In the genomic region with DNA sequence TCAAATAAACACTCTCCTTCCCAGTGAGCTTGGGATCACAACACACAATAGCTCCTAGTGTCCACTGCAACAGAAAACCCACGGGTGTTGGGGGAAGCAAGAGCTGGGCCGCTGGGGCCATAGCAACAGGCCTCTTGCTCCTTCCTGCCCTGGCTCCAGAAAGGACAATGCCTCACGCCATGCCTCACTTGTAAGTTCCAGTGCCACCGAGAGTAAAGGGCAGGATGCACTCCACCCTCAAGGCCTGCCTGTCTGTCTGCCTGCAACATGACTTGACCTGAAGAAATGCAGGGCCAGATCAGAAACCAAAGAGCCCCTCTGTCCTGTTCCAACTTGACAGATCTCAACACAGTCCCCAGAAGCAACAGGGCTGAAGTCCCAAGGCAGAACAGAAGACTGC, we compare ENCODE assay signal across 11 mouse cellular contexts. TPM values are rescaled to one million over a fixed set of nuclear protein-coding genes. Genes with fewer than 3 reads are reported as not detected.
A peak's percentile ranks its signal among the peaks of the same experiment; 100 is the strongest.
DNase-seq lines count a peak whose midpoint lies in the region; ATAC-seq and TF ChIP-seq lines count a peak whose summit lies in the region.
"Had no signal": no experiment of that assay in that cellular context is flagged by ENCODE, and none has a peak within 500 bp of the region (broad histone marks: within the 10 kb centered on the region; RNA-seq: fewer than 3 reads in every experiment).

No protein-coding gene starts in this region.

- H3K27me3 ChIP-seq in heart, embryonic 13.5 days (replicated peaks) = peaks cover 89% of the 10 kb centered on the region
- H3K27me3 ChIP-seq in heart, adult 2 months (ENCODE audit: control insufficient read depth, insufficient read depth, low read length) = no peaks in the 10 kb centered on the region
- no peaks in the 10 kb centered on the region for H3K27me3 ChIP-seq in liver, embryonic 11.5 days (replicated peaks; ENCODE audit: control insufficient read depth, insufficient read depth, low read length)
- H3K27me3 ChIP-seq in thymus, adult 2 months (ENCODE audit: control insufficient read depth, insufficient read depth, low read length) = no peaks in the 10 kb centered on the region
- H3K27me3 ChIP-seq: lung, embryonic 15.5 days had no signal

- H3K4me2 ChIP-seq in heart, embryonic 13.5 days = no peak overlapping the region
- peak overlapping the region; percentile 61 for H3K4me2 ChIP-seq in liver, embryonic 11.5 days
- H3K4me2 ChIP-seq: lung, embryonic 15.5 days had no signal

- no peak for TF ChIP-seq CTCF in heart, adult 2 months (IDR thresholded peaks at IDR 0.05)
- TF ChIP-seq CTCF in thymus, adult 2 months (IDR thresholded peaks at IDR 0.05; ENCODE audit: borderline replicate concordance, control insufficient read depth, extremely low read depth, insufficient read depth, low read length, poor library complexity) = no peak

- no peak for TF ChIP-seq POLR2A in heart, adult 2 months (IDR thresholded peaks at IDR 0.05; ENCODE audit: insufficient read depth, low read depth, low read length)
- no peak for TF ChIP-seq POLR2A in thymus, adult 2 months (IDR thresholded peaks at IDR 0.05; ENCODE audit: control insufficient read depth, extremely low read depth, insufficient read depth, low read length, poor library complexity)

- no peaks in the 10 kb centered on the region for H3K9me3 ChIP-seq in heart, embryonic 13.5 days
- H3K9me3 ChIP-seq in liver, embryonic 11.5 days (ENCODE audit: control insufficient read depth, low read length) = no peaks in the 10 kb centered on the region
- H3K9me3 ChIP-seq: lung, embryonic 15.5 days had no signal

- H3K79me2 ChIP-seq in heart, adult 2 months (replicated peaks; ENCODE audit: control insufficient read depth, insufficient read depth, low read length) = no peaks in the 10 kb centered on the region

- TF ChIP-seq EP300 in heart, adult 2 months (IDR thresholded peaks at IDR 0.05; ENCODE audit: insufficient read depth, low read depth, low read length) = no peak

- 0 out of 2 replicates have a peak overlapping the region, but pooled peaks have one; percentile 3 for H3K9ac ChIP-seq in heart, embryonic 13.5 days
- H3K9ac ChIP-seq in heart, adult 2 months (ENCODE audit: low read depth, low read length) = no peak overlapping the region
- peak overlapping the region; percentile 37 for H3K9ac ChIP-seq in liver, embryonic 11.5 days (ENCODE audit: low read depth, low read length)
- H3K9ac ChIP-seq: lung, embryonic 15.5 days had no signal

- H3K4me1 ChIP-seq in heart, embryonic 13.5 days = peaks cover 46% of the 10 kb centered on the region
- H3K4me1 ChIP-seq in heart, adult 2 months (ENCODE audit: control insufficient read depth, insufficient read depth, low read length) = peaks cover 25% of the 10 kb centered on the region
- peaks cover 73% of the 10 kb centered on the region for H3K4me1 ChIP-seq in liver, embryonic 11.5 days (replicated peaks; ENCODE audit: control insufficient read depth, insufficient read depth, low read length)
- 0 out of 2 replicates have a peak, but pooled peaks cover 3% of the 10 kb centered on the region for H3K4me1 ChIP-seq in thymus, adult 2 months (replicated peaks; ENCODE audit: control insufficient read depth, insufficient read depth, low read length)

- H3K27ac ChIP-seq in heart, embryonic 13.5 days (replicated peaks) = no peak overlapping the region; the same call in 1 of the 2 replicates
- H3K27ac ChIP-seq in heart, adult 2 months = no peak overlapping the region; the same call in 1 of the 2 replicates
- peak overlapping the region; percentile 96 for H3K27ac ChIP-seq in liver, embryonic 11.5 days (ENCODE audit: low read depth, low read length)
- no peak overlapping the region for H3K27ac ChIP-seq in thymus, adult 2 months (ENCODE audit: control insufficient read depth, insufficient read depth, low read length)
- H3K27ac ChIP-seq: lung, embryonic 15.5 days had no signal

- H3K4me3 ChIP-seq in heart, embryonic 13.5 days = no peak overlapping the region
- H3K4me3 ChIP-seq in heart, adult 2 months = no peak overlapping the region
- no peak overlapping the region for H3K4me3 ChIP-seq in liver, embryonic 11.5 days (ENCODE audit: low read depth, low read length)
- no peak overlapping the region for H3K4me3 ChIP-seq in thymus, adult 2 months (ENCODE audit: control insufficient read depth, insufficient read depth, low read length)
- H3K4me3 ChIP-seq: lung, embryonic 15.5 days had no signal

- WGBS in heart, embryonic 13.5 days = 54% methylated on average over 4 of the region's 4 CpGs
- WGBS in heart, adult 2 months = 53% methylated on average over 4 of the region's 4 CpGs
- 59% methylated on average over 4 of the region's 4 CpGs for WGBS in liver, embryonic 11.5 days
- WGBS in thymus, adult 2 months = 92% methylated on average over 4 of the region's 4 CpGs

- H3K36me3 ChIP-seq in heart, embryonic 13.5 days = no peaks in the 10 kb centered on the region
- no peaks in the 10 kb centered on the region for H3K36me3 ChIP-seq in heart, adult 2 months (ENCODE audit: control insufficient read depth, insufficient read depth, low read length)
- 0 out of 2 replicates have a peak, but pooled peaks cover 2% of the 10 kb centered on the region for H3K36me3 ChIP-seq in liver, embryonic 11.5 days (ENCODE audit: control insufficient read depth, insufficient read depth, low read length)
- peaks cover 15% of the 10 kb centered on the region; the same call in 1 of the 2 replicates for H3K36me3 ChIP-seq in thymus, adult 2 months (ENCODE audit: control insufficient read depth, insufficient read depth, low read length)
- H3K36me3 ChIP-seq: lung, embryonic 15.5 days had no signal

- no peak for DNase-seq in heart, adult 2 months
- DNase-seq in adipocyte (ENCODE audit: low spot score) = peak; percentile 10
- DNase-seq in c-Kit-positive CD71-positive TER-119-positive erythroid progenitor cells, embryonic 14.5 days (ENCODE audit: low spot score) = peak; percentile 14
- no peak for DNase-seq in liver, embryonic 11.5 days (ENCODE audit: low spot score)
- DNase-seq in B cell, adult 2 months = no peak
- no peak for DNase-seq in thymus, adult 2 months
- DNase-seq in testis, postnatal 14 days (ENCODE audit: low spot score) = no peak
- DNase-seq: kidney, adult 9 months had no signal

- intact Hi-C loops in heart, adult 2 months (cut with DNase I) = no loop called here

- ATAC-seq in heart, embryonic 13.5 days (ENCODE audit: extremely low read depth, insufficient number of reproducible peaks, low FRiP score, low TSS enrichment) = no peak
- no peak for ATAC-seq in liver, embryonic 11.5 days (replicated peaks; ENCODE audit: low FRiP score)

RNA-seq across cellular contexts. Expression of a gene that starts 48.8 kb away (rescaled TPM):
- 5.9 and 6.0 TPM in 2 replicates for polyA plus RNA-seq in heart, embryonic 13.5 days (2015; fragmentation: Nextera tagmentation; extraction: Ambion mirVana)
- total RNA-seq in heart, adult 2 months (2021) = under 1 TPM; 0.14 to 0.16 TPM
- 0.56 and 0.80 TPM in 2 replicates for polyA plus RNA-seq in heart, adult 2 months (2012; rRNA removed)
- 0.10 and 0.17 TPM in 2 replicates for polyA plus RNA-seq in liver, embryonic 11.5 days (2014; fragmentation: Nextera tagmentation; extraction: Ambion mirVana)
- polyA plus RNA-seq in thymus, adult 2 months (2012; rRNA removed) = 21.8 and 25.2 TPM in 2 replicates
- total RNA-seq: common myeloid progenitor, adult 5-6 weeks had no signal

Comparison
In these comparisons a context has a peak if more than half of its experiments do, and no peak if none do; other contexts are left out.
1. DNase-seq: peak in adipocyte (single experiment) and c-Kit-positive CD71-positive TER-119-positive erythroid progenitor cells, embryonic 14.5 days (single experiment); none in heart, adult 2 months (0 of 2), liver, embryonic 11.5 days (single experiment), B cell, adult 2 months (0 of 2), thymus, adult 2 months (single experiment) and testis, postnatal 14 days (single experiment).